Mouse (Mus musculus) forebrain, embryonic 15.5 days (tissue): ENCODE data around the gene Hnrnpc. TPM values are rescaled to one million over a fixed set of nuclear protein-coding genes. Genes with fewer than 3 reads are reported as not detected.
A peak's percentile ranks its signal among the peaks of the same experiment; 100 is the strongest.
"Not testable (repeated sequence)": the region's sequence is repeated elsewhere in the genome, so short reads cannot be mapped to it uniquely, and the experiment has no call there.

Experiments used
- ATAC-seq: fragments of 200-750 bp; cut with Nextera tagmentation; replicated peaks from 2 replicates; pipeline ENCODE4 v1.8.0; 2017; ENCODE audit warnings: mild to moderate bottlenecking, moderate TSS enrichment, moderate library complexity
- H3K27ac ChIP-seq: fragments of 300-500 bp; sonication (generic); replicated peaks from 2 replicates; pipeline ENCODE4 v1.5.1; 2015; ENCODE audit warnings: mild to moderate bottlenecking, inconsistent platforms
- H3K27me3 ChIP-seq: fragments of 300-500 bp; sonication (generic); 2 replicates; pipeline ENCODE4 v1.6.1; 2015; ENCODE audit warnings: inconsistent platforms
- H3K36me3 ChIP-seq: fragments of 300-500 bp; sonication (generic); 2 replicates; pipeline ENCODE4 v1.6.1; 2015; ENCODE audit warnings: mild to moderate bottlenecking, inconsistent platforms
- H3K4me1 ChIP-seq: fragments of 300-500 bp; sonication (generic); 2 replicates; pipeline ENCODE4 v1.6.1; 2015; ENCODE audit warnings: inconsistent platforms
- H3K4me2 ChIP-seq: fragments of 300-500 bp; sonication (generic); replicated peaks from 2 replicates; pipeline ENCODE4 v1.6.1; 2015; ENCODE audit warnings: mild to moderate bottlenecking, inconsistent platforms
- H3K4me3 ChIP-seq: fragments of 300-500 bp; sonication (generic); 2 replicates; pipeline ENCODE4 v1.5.1; 2015; ENCODE audit warnings: mild to moderate bottlenecking, inconsistent platforms
- H3K9ac ChIP-seq: fragments of 300-500 bp; sonication (generic); replicated peaks from 2 replicates; pipeline ENCODE4 v1.6.1; 2015; ENCODE audit warnings: mild to moderate bottlenecking, inconsistent platforms
- H3K9me3 ChIP-seq: fragments of 300-500 bp; sonication (generic); 2 replicates; pipeline ENCODE4 v1.6.1; 2016; ENCODE audit warnings: inconsistent platforms
- WGBS: fragments of 180-500 bp; shearing (Covaris S2); methylation state at CpG from one replicate; pipeline ENCODE4 v1.1.7; 2015; ENCODE audit warnings: mixed read lengths; 5-methylcytosine and 5-hydroxymethylcytosine counted together
- polyA plus RNA-seq: library from polyadenylated mRNA; unstranded; fragments of >200 nt; fragmentation: Nextera tagmentation; extraction: Ambion mirVana; gene quantifications from 2 replicates; pipeline ENCODE4 v1.2.1, GENCODE M21; 2015

Hnrnpc gene
- polyA plus RNA-seq, 1 experiment from 2014 or later = 710 TPM

GRCm38 (mm10) chr14:52052720-52053119 is 51.1 kb downstream of the Hnrnpc start:
- not testable (repeated sequence) for H3K4me3 ChIP-seq, H3K9me3 ChIP-seq, H3K9ac ChIP-seq, H3K36me3 ChIP-seq, H3K4me2 ChIP-seq, ATAC-seq, H3K4me1 ChIP-seq, H3K27ac ChIP-seq, H3K27me3 ChIP-seq
- WGBS = 88% methylated on average over 3 of the region's 3 CpGs

DNA sequence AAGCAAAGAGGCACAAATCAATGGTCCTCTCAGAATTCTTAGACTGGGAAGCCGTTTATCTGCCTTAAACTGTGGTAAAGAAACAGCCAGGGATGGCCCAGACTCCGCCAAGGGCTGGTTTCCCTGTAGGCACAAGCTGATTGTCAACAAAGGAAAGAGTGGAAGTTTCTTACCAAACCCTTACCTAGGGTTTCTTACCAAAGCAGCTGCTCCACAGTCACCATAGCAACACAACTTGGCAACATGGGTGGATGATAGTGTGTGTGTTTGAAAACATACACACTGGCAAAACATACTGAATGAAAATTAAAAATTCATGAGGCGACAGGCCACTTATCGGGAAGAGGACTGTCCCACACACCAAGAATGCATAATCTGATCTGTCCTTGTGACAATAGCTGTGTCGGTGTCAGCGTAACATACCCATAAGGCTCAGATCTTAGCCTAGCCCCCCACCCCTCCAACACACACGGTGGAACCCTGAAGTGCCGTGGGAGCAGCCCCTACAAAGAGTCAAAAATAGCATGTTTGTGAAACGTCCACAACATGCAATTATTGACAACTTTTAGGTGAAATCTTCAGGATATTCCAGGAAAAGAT is 57.8 kb downstream of the Hnrnpc start:
- H3K9ac ChIP-seq = no peak overlapping the region
- no peak overlapping the region for H3K27ac ChIP-seq
- H3K4me3 ChIP-seq = no peak overlapping the region
- H3K36me3 ChIP-seq = no peaks in the 10 kb centered on the region
- H3K9me3 ChIP-seq = no peaks in the 10 kb centered on the region
- H3K4me2 ChIP-seq = no peak overlapping the region
- peaks cover 5% of the 10 kb centered on the region for H3K4me1 ChIP-seq
- 53% methylated on average over 9 of the region's 9 CpGs for WGBS
- no peaks in the 10 kb centered on the region for H3K27me3 ChIP-seq
- 0 out of 2 replicates have a peak, but pooled peaks have one; percentile 48 for ATAC-seq

DNA sequence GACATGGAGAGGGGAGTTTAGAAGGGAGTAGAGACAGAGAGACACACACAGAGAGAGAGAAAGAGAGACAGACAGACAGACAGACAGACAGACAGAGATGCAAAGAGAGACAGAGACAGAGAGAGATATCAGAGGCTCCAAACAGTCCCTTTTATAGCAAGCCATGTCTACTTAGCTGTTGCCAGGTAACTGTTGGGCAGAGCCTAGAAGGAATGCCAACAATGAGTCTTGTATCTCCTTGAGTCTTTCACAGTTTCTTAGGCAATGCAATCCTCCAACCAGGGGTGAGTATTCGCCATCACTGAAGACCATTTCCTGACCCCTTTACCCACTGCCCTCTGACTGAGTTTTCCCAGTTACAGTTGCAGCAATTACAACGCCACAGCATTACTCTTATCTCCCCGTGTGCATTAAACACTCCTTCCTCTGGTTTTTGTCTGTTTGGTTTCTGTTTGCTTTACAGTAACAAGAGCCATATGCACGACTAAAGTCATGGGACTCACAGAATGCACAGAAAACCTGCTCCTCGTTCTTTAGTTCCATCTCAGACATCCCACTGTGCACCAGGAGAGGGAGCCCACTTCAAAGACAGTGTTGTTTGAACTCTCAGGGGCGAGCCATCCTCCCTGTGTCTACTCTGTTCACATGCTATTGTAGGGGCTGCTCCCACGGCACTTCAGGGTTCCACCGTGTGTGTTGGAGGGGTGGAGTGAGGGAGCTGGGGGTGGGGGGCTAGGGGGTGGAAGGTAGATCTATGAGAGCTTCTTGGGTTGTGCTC is 58.7 kb downstream of the Hnrnpc start:
- WGBS = 13% methylated on average over 8 of the region's 8 CpGs
- H3K4me2 ChIP-seq = no peak overlapping the region
- H3K27ac ChIP-seq = no peak overlapping the region
- peaks cover 5% of the 10 kb centered on the region for H3K4me1 ChIP-seq
- H3K9me3 ChIP-seq = no peaks in the 10 kb centered on the region
- ATAC-seq = peak; percentile 60; the same call in 1 of the 2 replicates
- no peaks in the 10 kb centered on the region for H3K27me3 ChIP-seq
- no peaks in the 10 kb centered on the region for H3K36me3 ChIP-seq
- no peak overlapping the region for H3K4me3 ChIP-seq
- H3K9ac ChIP-seq = no peak overlapping the region

- H3K9me3 ChIP-seq = no peaks in the 10 kb centered on the region
- H3K4me3 ChIP-seq = no peak overlapping the region
- no peak overlapping the region for H3K4me2 ChIP-seq
- no peak overlapping the region for H3K27ac ChIP-seq
- WGBS = 50% methylated on average over 6 of the region's 6 CpGs
- H3K27me3 ChIP-seq = no peaks in the 10 kb centered on the region
- peaks cover 5% of the 10 kb centered on the region for H3K4me1 ChIP-seq
- ATAC-seq = no peak
- no peaks in the 10 kb centered on the region for H3K36me3 ChIP-seq
- no peak overlapping the region for H3K9ac ChIP-seq
These were observed 60.4 kb downstream of the Hnrnpc start for GRCm38 (mm10) chr14:52043446-52043845.

DNA sequence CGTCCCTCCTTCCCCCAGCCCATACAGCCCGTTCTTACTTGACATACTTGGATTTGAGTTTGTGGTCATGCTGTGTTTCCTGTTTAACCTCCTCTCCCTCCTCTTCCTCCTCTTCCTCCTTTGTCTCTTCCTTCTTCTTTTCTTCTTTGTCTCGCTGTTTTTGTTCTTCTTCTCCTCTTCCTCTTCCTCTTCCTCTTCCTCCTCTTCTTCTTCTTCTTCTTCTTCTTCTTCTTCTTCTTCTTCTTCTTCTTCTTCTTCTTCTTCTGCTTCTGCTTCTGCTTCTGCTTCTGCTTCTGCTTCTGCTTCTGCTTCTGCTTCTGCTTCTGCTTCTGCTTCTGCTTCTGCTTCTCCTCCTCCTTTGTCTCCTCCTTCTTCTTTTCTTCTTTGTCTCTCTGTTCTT is 61.5 kb downstream of the Hnrnpc start, which contains the start of gene Olfr221:
TSS of gene Olfr221 (minus strand) at position 101 of the 400 bp plus-strand sequence.
- not testable (repeated sequence) for H3K27ac ChIP-seq, H3K4me1 ChIP-seq, H3K9ac ChIP-seq, H3K36me3 ChIP-seq, H3K4me3 ChIP-seq, ATAC-seq, H3K9me3 ChIP-seq, H3K4me2 ChIP-seq, H3K27me3 ChIP-seq
- 61% methylated on average over 3 of the region's 3 CpGs for WGBS

DNA sequence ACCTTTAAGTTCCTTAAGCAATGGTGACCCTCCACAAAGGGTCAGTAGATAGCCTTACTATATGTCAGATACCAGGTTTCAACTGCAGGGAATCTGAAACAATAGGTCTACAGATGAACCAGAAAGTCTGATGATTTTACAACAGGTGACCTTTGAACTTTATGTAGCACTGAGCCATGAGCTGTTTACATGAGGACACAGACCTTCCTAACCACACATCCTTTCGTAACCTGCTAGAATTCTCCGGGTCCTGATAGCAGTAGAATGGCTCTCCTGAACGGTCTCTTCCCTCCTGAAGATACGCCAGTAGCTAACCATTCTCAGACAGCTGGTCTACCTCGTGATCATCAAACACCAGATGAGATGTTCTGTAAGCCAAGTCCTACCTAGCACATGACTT is 64.5 kb downstream of the Hnrnpc start:
- Histone ChIP-seq H3K27me3 (no peaks in the 10 kb centered on the region), H3K4me1 (no peaks in the 10 kb centered on the region), H3K9ac (no peak overlapping the region), H3K27ac (no peak overlapping the region), H3K36me3 (no peaks in the 10 kb centered on the region), H3K4me3 (no peak overlapping the region), H3K9me3 (no peaks in the 10 kb centered on the region), H3K4me2 (no peak overlapping the region)
- WGBS = 91% methylated on average over 5 of the region's 5 CpGs
- ATAC-seq = no peak

GRCm38 (mm10) chr14:52035926-52036325 is 67.9 kb downstream of the Hnrnpc start:
- Histone ChIP-seq H3K36me3 (no peaks in the 10 kb centered on the region), H3K27ac (no peak overlapping the region), H3K4me3 (no peak overlapping the region), H3K9ac (no peak overlapping the region), H3K4me2 (no peak overlapping the region), H3K9me3 (no peaks in the 10 kb centered on the region), H3K27me3 (no peaks in the 10 kb centered on the region), H3K4me1 (no peaks in the 10 kb centered on the region)
- 93% methylated on average over 6 of the region's 6 CpGs for WGBS
- ATAC-seq = no peak

GRCm38 (mm10) chr14:52026342-52026741 is 77.5 kb downstream of the Hnrnpc start:
- H3K9ac ChIP-seq = no peak overlapping the region
- 78% methylated on average over 4 of the region's 4 CpGs for WGBS
- H3K4me1 ChIP-seq = peaks cover 15% of the 10 kb centered on the region
- no peaks in the 10 kb centered on the region for H3K27me3 ChIP-seq
- H3K9me3 ChIP-seq = no peaks in the 10 kb centered on the region
- no peak overlapping the region for H3K4me2 ChIP-seq
- no peak overlapping the region for H3K27ac ChIP-seq
- H3K4me3 ChIP-seq = no peak overlapping the region
- ATAC-seq = 0 out of 2 replicates have a peak, but pooled peaks have one; percentile 28
- H3K36me3 ChIP-seq = no peaks in the 10 kb centered on the region

GRCm38 (mm10) chr14:52024133-52024532 is 79.7 kb downstream of the Hnrnpc start:
- Histone ChIP-seq H3K4me1 (peaks cover 26% of the 10 kb centered on the region), H3K9me3 (no peaks in the 10 kb centered on the region), H3K4me2 (no peak overlapping the region), H3K9ac (no peak overlapping the region), H3K27me3 (no peaks in the 10 kb centered on the region), H3K4me3 (no peak overlapping the region), H3K36me3 (no peaks in the 10 kb centered on the region), H3K27ac (no peak overlapping the region)
- WGBS = 89% methylated on average over 2 of the region's 2 CpGs
- no peak for ATAC-seq

Other genes with a start within 250 kb of the Hnrnpc start
- gene Mettl17, start 219.2 kb downstream of the Hnrnpc start, polyA plus RNA-seq = 85.5 and 85.7 TPM in 2 replicates
- gene Slc39a2, start 211.1 kb downstream of the Hnrnpc start, polyA plus RNA-seq = 1.8 and 1.9 TPM in 2 replicates
- gene Ndrg2, start 189.9 kb downstream of the Hnrnpc start, polyA plus RNA-seq = 152 TPM in 2 replicates
- not detected in 2 replicates for gene Tppp2, start 185.6 kb downstream of the Hnrnpc start, polyA plus RNA-seq
- gene Rnase13, start 181.3 kb downstream of the Hnrnpc start, polyA plus RNA-seq = not detected in 2 replicates
- 65.7 and 69.8 TPM in 2 replicates for gene Arhgef40, start 119.3 kb downstream of the Hnrnpc start, polyA plus RNA-seq
- 0.28 and 0.64 TPM in 2 replicates for gene Tmem253, start 88.4 kb downstream of the Hnrnpc start, polyA plus RNA-seq
- 43.3 and 48.9 TPM in 2 replicates for gene Zfp219, start 83.3 kb downstream of the Hnrnpc start, polyA plus RNA-seq
- not detected in 2 replicates for gene Olfr221, start 61.6 kb downstream of the Hnrnpc start, polyA plus RNA-seq
- 61.9 and 71.1 TPM in 2 replicates for gene Rpgrip1, start 6.7 kb upstream of the Hnrnpc start, polyA plus RNA-seq
- 56.1 and 58.9 TPM in 2 replicates for gene Supt16, start 93.4 kb upstream of the Hnrnpc start, polyA plus RNA-seq
- 39.7 and 47.9 TPM in 2 replicates for gene Chd8, start 153.8 kb upstream of the Hnrnpc start, polyA plus RNA-seq
- 59.5 and 62.9 TPM in 2 replicates for gene Tox4, start 175.1 kb upstream of the Hnrnpc start, polyA plus RNA-seq
- 44.4 and 44.8 TPM in 2 replicates for gene Rab2b, start 175.5 kb upstream of the Hnrnpc start, polyA plus RNA-seq
- gene Mettl3, start 201.1 kb upstream of the Hnrnpc start, polyA plus RNA-seq = 51.4 and 57.1 TPM in 2 replicates
- 29.6 and 31.7 TPM in 2 replicates for gene Sall2, start 224.7 kb upstream of the Hnrnpc start, polyA plus RNA-seq